Mouse (Mus musculus): Measurements from ENCODE around the gene Hist2h2aa1.
"Not testable (repeated sequence)": the region's sequence is repeated elsewhere in the genome, so short reads cannot be mapped to it uniquely, and the experiment has no call there.

Gene Hist2h2aa1

GRCm38 (mm10) chr3:96230404-96230803 lies 14.9 kb upstream of the Hist2h2aa1 start:
- DNase-seq (ENCODE audit: low spot score in 2 of 2) = no peak

- DNase-seq (ENCODE audit: low spot score in 2 of 2) = no peak
These were observed 14.2 kb upstream of the Hist2h2aa1 start for GRCm38 (mm10) chr3:96230910-96231757.

GRCm38 (mm10) chr3:96231758-96232120 lies 13.6 kb upstream of the Hist2h2aa1 start:
- no peak for DNase-seq (ENCODE audit: low spot score in 2 of 2)

GRCm38 (mm10) chr3:96234914-96235313 lies 10.4 kb upstream of the Hist2h2aa1 start:
- DNase-seq (ENCODE audit: low spot score in 2 of 2) = no peak

GRCm38 (mm10) chr3:96235836-96236235 lies 9.5 kb upstream of the Hist2h2aa1 start:
- no peak for DNase-seq (ENCODE audit: low spot score in 2 of 2)

- no peak for DNase-seq (ENCODE audit: low spot score in 2 of 2)
These were observed 8.4 kb upstream of the Hist2h2aa1 start for GRCm38 (mm10) chr3:96236834-96237334.

- DNase-seq (ENCODE audit: low spot score in 2 of 2) = no peak
These were observed 7.9 kb upstream of the Hist2h2aa1 start for GRCm38 (mm10) chr3:96237335-96237903.

- no peak for DNase-seq (ENCODE audit: low spot score in 2 of 2)
These were observed 7.3 kb upstream of the Hist2h2aa1 start for GRCm38 (mm10) chr3:96237904-96238511.

- not testable (repeated sequence) for DNase-seq (ENCODE audit: low spot score in 2 of 2)
These were observed 6.1 kb upstream of the Hist2h2aa1 start, which contains the start of gene Hist2h3c2 for GRCm38 (mm10) chr3:96238954-96239793. Gene Hist2h3c2, minus strand, starts transcription at chr3:96239127.

GRCm38 (mm10) chr3:96239949-96240798 lies 5.1 kb upstream of the Hist2h2aa1 start, which contains the start of gene Hist2h2aa2:
Gene Hist2h2aa2, minus strand, starts transcription at chr3:96240276.
- DNase-seq (ENCODE audit: low spot score in 2 of 2) = peak; percentile 98

- DNase-seq (ENCODE audit: low spot score in 2 of 2) = no peak
These were observed 4.5 kb upstream of the Hist2h2aa1 start for GRCm38 (mm10) chr3:96240799-96241197.

- no peak for DNase-seq (ENCODE audit: low spot score in 2 of 2)
These were observed 1.2 kb upstream of the Hist2h2aa1 start for GRCm38 (mm10) chr3:96243921-96244572.

GRCm38 (mm10) chr3:96246018-96246417 lies 721 bp downstream of the Hist2h2aa1 start:
- not testable (repeated sequence) for DNase-seq (ENCODE audit: low spot score in 2 of 2)

GRCm38 (mm10) chr3:96246427-96246856 lies 1.1 kb downstream of the Hist2h2aa1 start, which contains the start of gene Hist2h3c1:
Gene Hist2h3c1, plus strand, starts transcription at chr3:96246685.
- DNase-seq (ENCODE audit: low spot score in 2 of 2) = not testable (repeated sequence)

GRCm38 (mm10) chr3:96247356-96248140 lies 2.3 kb downstream of the Hist2h2aa1 start:
- no peak for DNase-seq (ENCODE audit: low spot score in 2 of 2)

- no peak for DNase-seq (ENCODE audit: low spot score in 2 of 2)
These were observed 3.1 kb downstream of the Hist2h2aa1 start for GRCm38 (mm10) chr3:96248141-96249033.

- DNase-seq (ENCODE audit: low spot score in 2 of 2) = no peak
These were observed 3.7 kb downstream of the Hist2h2aa1 start for GRCm38 (mm10) chr3:96249034-96249345.

GRCm38 (mm10) chr3:96250890-96251289 lies 5.6 kb downstream of the Hist2h2aa1 start:
- DNase-seq (ENCODE audit: low spot score in 2 of 2) = no peak

All from frontal cortex, postnatal 36 days (tissue).